Mouse (Mus musculus) erythroblast, embryonic 14.5 days (primary cell): ENCODE results near the gene Gm17545. TPM values are rescaled to one million over a fixed set of nuclear protein-coding genes. Genes with fewer than 3 reads are reported as not detected.

Experiments
- H3K27me3 ChIP-seq: 2 replicates; pipeline ENCODE4 v1.6.1; 2012; ENCODE audit warnings: inconsistent platforms; ENCODE audit not compliant: control insufficient read depth
- H3K36me3 ChIP-seq: 2 replicates; pipeline ENCODE4 v1.6.1; 2012; ENCODE audit warnings: mild to moderate bottlenecking, inconsistent platforms; ENCODE audit not compliant: control insufficient read depth
- H3K4me1 ChIP-seq: 2 replicates; pipeline ENCODE4 v1.6.1; 2012; ENCODE audit warnings: inconsistent platforms; ENCODE audit not compliant: control insufficient read depth
- H3K4me3 ChIP-seq: replicated peaks from 2 replicates; pipeline ENCODE3; 2012; ENCODE audit warnings: moderate library complexity, mild to moderate bottlenecking, inconsistent platforms
- H3K9me3 ChIP-seq: 2 replicates; pipeline ENCODE4 v1.6.1; 2012; ENCODE audit warnings: low read length, inconsistent platforms, mixed read lengths; ENCODE audit not compliant: control insufficient read depth
- GATA1 ChIP-seq: IDR thresholded peaks from 2 replicates; pipeline ENCODE4 v1.6.1; 2012; ENCODE audit warnings: low read length, inconsistent platforms, mixed read lengths
- TAL1 ChIP-seq: IDR thresholded peaks from 3 replicates; pipeline ENCODE4 v1.6.1; 2012; ENCODE audit warnings: low read length, inconsistent platforms, mixed read lengths
- polyA plus RNA-seq: library from polyadenylated mRNA; stranded (reverse); fragments of >175 nt; gene quantifications from 2 replicates; pipeline ENCODE4 v1.2.3, GENCODE M21; 2012

The Gm17545 gene
- polyA plus RNA-seq, 1 experiment = not detected

DNA sequence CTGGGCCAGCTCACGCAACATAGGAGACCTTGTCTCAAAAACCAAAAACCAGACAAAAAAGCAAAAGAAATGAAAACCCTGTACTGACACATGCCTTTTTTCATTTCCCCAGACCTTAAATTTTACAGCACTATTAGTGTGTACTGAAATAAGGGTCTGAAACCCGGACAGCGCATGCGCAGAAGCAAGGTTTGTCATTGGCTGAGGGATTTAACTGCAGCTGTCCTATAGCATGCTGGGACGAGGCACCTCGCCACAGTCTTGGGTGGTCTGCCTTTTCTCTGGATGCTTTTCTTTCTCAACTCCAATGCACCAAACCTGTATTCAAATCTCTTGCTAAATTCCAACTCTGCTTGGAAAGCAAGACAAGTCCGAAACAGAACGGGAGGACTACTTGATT lies 24.9 kb downstream of the Gm17545 start:
- H3K27me3 ChIP-seq = no peaks in the 10 kb centered on the region
- H3K9me3 ChIP-seq = no peaks in the 10 kb centered on the region
- peaks cover 21% of the 10 kb centered on the region for H3K4me1 ChIP-seq
- H3K4me3 ChIP-seq = no peak overlapping the region
- no peak for TF ChIP-seq GATA1
- no peak for TF ChIP-seq TAL1
- no peaks in the 10 kb centered on the region for H3K36me3 ChIP-seq

DNA sequence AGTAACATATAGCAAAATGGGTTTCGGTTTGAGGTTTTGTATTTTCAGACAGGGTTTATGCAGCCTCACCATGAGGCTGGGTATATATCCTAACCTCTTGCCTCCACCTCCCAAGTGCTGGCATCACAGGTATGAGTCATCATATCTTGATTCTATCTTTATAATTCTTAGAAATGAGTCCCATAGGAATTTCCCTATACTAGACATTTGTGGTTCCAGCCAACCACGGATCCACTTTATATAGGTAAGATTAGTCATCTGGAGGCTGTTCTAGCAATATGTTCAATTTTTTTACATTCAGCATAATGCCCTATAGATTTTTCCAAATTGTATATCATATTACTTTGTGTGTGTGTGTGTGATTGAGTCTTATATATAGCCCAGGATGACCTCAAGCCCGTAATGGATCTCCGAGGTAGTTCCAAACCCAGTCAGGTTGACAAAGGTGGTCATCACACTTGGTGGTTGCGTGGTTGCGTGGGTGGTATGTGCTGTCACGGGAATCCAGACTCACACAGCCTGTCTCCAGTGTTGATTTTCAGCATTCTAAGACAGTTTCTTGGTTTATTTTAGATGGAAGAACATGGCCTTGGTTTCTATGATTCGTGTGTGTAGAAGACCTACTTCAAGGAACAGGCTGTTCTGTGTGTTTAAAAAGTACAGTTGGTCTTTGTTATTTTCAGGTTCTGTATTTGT lies 29.9 kb downstream of the Gm17545 start:
- no peak overlapping the region for H3K4me3 ChIP-seq
- TF ChIP-seq GATA1 (no peak), TAL1 (no peak)
- H3K27me3 ChIP-seq = no peaks in the 10 kb centered on the region
- no peaks in the 10 kb centered on the region for H3K4me1 ChIP-seq
- H3K9me3 ChIP-seq = no peaks in the 10 kb centered on the region
- no peaks in the 10 kb centered on the region for H3K36me3 ChIP-seq

DNA sequence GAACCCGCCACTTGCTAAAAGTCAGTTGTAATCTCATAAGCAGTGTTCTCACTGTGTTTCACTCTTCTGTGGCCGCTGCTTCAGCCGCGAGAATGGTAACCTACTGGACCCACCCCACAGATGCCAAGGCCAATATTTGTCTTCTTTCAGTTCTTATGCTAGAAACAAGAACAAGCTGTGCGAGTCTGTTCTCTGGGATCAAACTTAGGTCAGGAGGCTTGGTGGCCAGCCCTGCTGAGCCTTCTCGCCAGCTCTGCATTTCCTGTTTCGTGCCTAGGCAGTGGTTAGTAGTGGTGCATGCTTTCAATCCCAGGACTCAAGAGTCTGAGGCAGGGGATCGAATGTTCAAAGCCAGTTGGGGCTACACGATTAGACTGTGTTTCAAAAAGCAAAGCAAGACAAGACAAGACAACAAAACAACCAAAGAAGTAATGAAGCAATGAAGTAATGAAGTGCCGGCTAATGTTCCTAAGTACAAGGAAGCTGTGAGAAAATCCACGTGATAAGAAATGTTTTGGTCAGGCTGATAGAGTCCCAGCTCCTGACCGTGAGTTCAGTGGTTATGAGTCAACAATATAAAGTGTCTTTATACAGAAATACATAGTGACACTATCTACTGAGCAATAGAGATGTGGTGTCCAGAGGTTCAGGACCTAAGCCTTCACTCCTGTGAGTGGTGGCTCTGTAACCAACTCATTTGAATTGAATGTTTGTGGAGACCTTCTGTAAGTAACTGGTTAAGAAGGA lies 30.6 kb downstream of the Gm17545 start:
- Histone ChIP-seq H3K36me3 (no peaks in the 10 kb centered on the region), H3K27me3 (no peaks in the 10 kb centered on the region), H3K4me1 (no peaks in the 10 kb centered on the region), H3K4me3 (no peak overlapping the region), H3K9me3 (no peaks in the 10 kb centered on the region)
- TF ChIP-seq GATA1 (no peak), TAL1 (no peak)

DNA sequence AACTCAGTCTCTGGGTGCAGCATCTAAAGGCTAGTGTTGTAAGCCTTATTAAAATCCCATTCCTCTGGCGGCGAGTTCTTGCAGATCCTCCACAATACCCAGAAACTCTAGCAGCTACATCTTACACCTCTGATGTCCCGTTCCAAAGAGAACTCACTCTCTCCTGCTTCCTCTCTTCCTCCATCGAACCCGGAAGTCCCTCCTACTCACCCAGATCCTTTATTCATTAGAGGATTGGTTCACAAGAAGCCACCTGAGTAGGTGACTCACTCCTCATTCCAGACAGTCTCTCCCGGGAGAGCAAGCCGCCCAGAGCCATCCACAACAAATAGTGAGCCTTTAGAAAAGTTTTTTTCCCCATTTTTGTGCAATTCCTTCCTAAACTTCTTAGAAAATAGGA lies 32.1 kb downstream of the Gm17545 start:
- H3K4me1 ChIP-seq = no peaks in the 10 kb centered on the region
- H3K27me3 ChIP-seq = no peaks in the 10 kb centered on the region
- H3K4me3 ChIP-seq = no peak overlapping the region
- no peaks in the 10 kb centered on the region for H3K9me3 ChIP-seq
- TF ChIP-seq TAL1 (no peak), GATA1 (no peak)
- H3K36me3 ChIP-seq = no peaks in the 10 kb centered on the region

DNA sequence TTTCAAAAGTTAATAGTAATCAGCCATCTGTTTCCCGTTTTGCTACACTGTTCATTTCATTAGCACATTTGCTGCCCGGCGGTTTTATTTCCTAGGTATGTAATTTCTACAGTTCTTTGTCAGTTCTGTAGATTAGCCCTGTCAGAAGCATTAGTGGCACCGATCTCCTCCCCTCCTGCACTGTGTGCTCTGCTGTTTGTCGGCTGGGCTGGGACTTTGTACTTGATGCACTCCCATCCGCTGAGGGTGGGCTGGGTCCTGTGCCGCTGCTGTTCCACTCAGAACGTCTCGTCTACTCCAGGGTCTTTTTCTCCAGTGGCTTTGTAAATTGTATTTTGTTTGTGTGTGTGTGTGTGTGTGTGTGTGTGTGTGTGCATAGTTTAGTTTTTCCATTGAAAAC lies 34.9 kb downstream of the Gm17545 start:
- no peak for TF ChIP-seq TAL1
- no peaks in the 10 kb centered on the region for H3K27me3 ChIP-seq
- H3K9me3 ChIP-seq = no peaks in the 10 kb centered on the region

DNA sequence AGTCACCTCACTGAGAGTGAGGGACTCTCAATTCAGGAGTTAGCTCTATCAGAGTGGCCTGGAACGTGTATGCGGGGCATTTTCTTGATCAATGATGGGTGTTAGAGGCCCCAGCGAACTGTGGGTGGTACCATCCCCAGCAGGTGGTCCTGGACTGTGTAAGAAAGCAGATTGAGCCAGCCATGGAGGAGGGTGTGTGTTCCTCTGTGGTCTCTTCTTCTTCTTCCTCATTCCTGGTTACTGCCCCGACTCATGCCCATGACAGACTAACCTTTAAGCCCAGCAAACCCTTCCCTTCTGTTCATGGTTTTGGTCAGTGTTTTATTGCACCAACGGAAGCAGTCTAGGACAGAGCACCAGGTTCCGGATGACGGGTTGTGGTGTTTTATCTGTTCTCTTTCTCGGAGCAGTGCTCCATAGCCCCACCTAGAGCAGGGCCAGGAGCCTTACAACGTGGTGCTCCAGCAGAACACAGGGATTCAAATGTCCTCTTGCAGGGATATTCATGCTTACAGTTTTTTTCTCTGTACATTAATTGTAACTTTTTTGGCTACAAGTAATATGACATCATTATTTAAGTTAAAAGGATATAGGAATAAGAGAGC lies 40.2 kb downstream of the Gm17545 start:
- TF ChIP-seq TAL1 (no peak), GATA1 (no peak)
- Histone ChIP-seq H3K4me1 (no peaks in the 10 kb centered on the region), H3K4me3 (no peak overlapping the region), H3K27me3 (no peaks in the 10 kb centered on the region), H3K9me3 (peaks cover 4% of the 10 kb centered on the region; the same call in 1 of the 2 replicates), H3K36me3 (no peaks in the 10 kb centered on the region)

More for the DNA sequence above, 34.9 kb downstream of the Gm17545 start:
- Histone ChIP-seq H3K36me3 (no peaks in the 10 kb centered on the region), H3K4me3 (no peak overlapping the region), H3K4me1 (no peaks in the 10 kb centered on the region)

DNA sequence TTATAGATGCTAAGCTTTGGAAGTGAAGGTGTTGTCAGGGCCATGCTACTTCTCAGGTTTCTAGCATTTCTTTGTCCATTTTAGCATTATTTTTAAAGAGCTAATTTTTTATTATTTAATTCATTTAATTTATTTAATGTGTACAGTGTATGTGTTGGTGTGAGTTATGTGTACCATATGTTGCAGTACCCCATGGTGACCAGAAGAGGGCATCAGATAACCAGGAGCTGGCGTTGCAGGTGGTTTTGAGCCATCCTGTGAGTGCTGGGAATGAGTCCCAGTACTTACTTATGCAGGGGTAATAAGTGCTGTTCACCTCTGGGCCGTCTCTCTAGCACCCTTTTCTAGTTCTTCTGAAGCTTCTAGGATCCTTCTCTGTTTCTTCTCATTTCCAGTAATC lies 41.0 kb downstream of the Gm17545 start:
- TF ChIP-seq TAL1 = no peak
- TF ChIP-seq GATA1 = no peak
- H3K36me3 ChIP-seq = no peaks in the 10 kb centered on the region
- peaks cover 4% of the 10 kb centered on the region; the same call in 1 of the 2 replicates for H3K9me3 ChIP-seq
- no peaks in the 10 kb centered on the region for H3K4me1 ChIP-seq
- H3K27me3 ChIP-seq = no peaks in the 10 kb centered on the region
- H3K4me3 ChIP-seq = no peak overlapping the region

DNA sequence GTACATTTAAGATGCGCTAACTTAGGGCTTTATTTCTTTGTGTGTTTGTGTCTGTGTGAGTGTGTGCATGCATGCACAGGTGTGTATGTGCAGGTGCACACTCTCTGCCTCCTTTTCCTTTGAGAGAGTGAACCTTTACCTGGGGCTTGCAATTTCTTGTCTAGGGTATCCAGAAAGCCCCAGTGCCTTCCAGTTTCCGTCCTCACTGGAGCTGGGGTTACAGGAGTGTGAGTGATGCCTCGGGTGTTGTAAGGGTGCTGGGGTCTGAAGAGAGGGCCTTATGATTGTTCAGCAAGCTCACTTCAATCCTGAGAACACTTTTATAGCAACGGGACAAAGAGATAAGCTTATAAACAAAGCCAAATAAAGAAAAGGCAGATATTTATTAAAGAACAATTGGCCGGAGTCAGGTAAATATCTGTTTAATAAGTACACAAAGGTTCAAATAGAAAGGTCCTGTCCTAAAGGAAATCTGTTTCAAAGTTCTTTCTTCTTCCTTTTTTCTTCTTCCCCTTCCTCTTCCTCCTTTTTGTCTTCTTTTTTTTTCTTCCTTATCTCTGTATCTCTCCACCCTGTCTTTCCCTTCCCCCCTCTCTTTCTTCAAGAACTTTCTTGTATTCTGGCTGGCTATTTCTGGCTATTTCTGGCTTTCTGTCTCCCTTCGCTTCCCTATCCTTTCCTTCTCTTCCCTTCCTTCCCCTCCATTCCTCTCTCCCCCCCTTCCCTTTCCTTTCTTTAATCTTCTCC lies 43.1 kb downstream of the Gm17545 start:
- Histone ChIP-seq H3K4me1 (no peaks in the 10 kb centered on the region), H3K9me3 (peaks cover 4% of the 10 kb centered on the region; the same call in 1 of the 2 replicates), H3K36me3 (no peaks in the 10 kb centered on the region), H3K27me3 (no peaks in the 10 kb centered on the region), H3K4me3 (no peak overlapping the region)
- no peak for TF ChIP-seq TAL1
- no peak for TF ChIP-seq GATA1

DNA sequence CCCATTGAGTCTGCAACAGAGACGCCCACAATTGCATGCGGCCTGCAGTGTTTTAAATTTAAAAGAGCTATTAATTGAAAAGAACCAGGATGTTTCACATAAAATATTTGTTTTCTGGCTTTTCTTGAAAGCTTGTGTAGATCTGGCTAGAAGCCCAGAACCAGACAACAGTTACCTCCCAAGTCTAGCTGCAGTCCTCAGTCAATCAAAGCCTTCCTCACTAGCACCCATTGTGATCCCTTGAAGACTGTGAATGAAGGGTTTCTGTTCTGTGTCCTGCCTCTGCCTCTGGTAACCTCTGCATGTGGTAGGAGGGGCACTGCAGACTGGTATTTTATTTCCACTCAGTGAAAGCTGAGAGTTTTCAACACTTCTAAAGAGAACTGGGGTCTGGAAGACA lies 48.9 kb downstream of the Gm17545 start:
- H3K36me3 ChIP-seq = no peaks in the 10 kb centered on the region
- no peak overlapping the region for H3K4me3 ChIP-seq
- H3K9me3 ChIP-seq = no peaks in the 10 kb centered on the region
- no peaks in the 10 kb centered on the region for H3K27me3 ChIP-seq
- TF ChIP-seq GATA1 = no peak
- TF ChIP-seq TAL1 = no peak
- H3K4me1 ChIP-seq = peaks cover 3% of the 10 kb centered on the region
